Mouse (Mus musculus): Measurements from ENCODE around the gene 5730409E04Rik. TPM values are rescaled to one million over a fixed set of nuclear protein-coding genes. Genes with fewer than 3 reads are reported as not detected.

The 5730409E04Rik gene
- polyA plus RNA-seq, 1 experiment from 2014 or later: 1.2 TPM

DNA sequence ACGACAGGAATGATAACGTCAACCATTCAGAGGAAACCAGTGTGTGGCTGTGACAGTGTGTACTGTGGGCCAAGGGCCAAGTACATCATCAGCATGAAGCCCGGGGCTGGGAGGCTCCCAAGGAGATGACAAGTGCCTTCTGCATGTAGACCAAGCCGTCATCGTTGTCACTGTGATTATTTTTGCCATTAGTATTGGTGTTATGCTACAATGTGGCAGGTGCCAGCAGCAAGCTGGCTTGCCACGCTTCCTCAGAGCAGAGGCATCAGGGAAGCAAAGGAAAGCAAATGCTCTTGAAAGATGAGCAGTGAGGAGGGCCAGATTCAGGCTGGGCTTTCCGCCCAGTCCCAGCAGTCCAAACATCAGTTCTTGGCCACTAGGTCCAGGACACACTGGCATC, 51.6 kb downstream of the 5730409E04Rik start:
- no peak overlapping the region for H3K4me2 ChIP-seq (replicated peaks; ENCODE audit: low read depth)
- 73% methylated on average over 7 of the region's 7 CpGs for WGBS
- TF ChIP-seq CTCF (IDR thresholded peaks at IDR 0.05; ENCODE audit: low read depth): no peak

More for the DNA sequence above, 51.6 kb downstream of the 5730409E04Rik start:
- Histone ChIP-seq H3K27me3 (replicated peaks; ENCODE audit: control insufficient read depth, insufficient read depth, low read length) (no peaks in the 10 kb centered on the region), H3K4me3 (ENCODE audit: low read depth, low read length) (no peak overlapping the region), H3K36me3 (ENCODE audit: control insufficient read depth, insufficient read depth) (no peaks in the 10 kb centered on the region), H3K27ac (ENCODE audit: low read depth, low read length) (no peak overlapping the region), H3K4me1 (replicated peaks; ENCODE audit: control insufficient read depth, insufficient read depth, low read length) (no peaks in the 10 kb centered on the region), H3K9me3 (ENCODE audit: control insufficient read depth) (no peaks in the 10 kb centered on the region), H3K9ac (ENCODE audit: low read depth, low read length) (no peak overlapping the region)
- no peak for ATAC-seq

Small RNA genes within 50 kb of the gene (microRNA-seq; reads per million reads assigned to microRNA genes)
- not detected for gene Mir7119

Other genes with a start within 250 kb of the 5730409E04Rik start
- gene Ago3, start 180.3 kb upstream of the 5730409E04Rik start, polyA plus RNA-seq (2015; fragmentation: Nextera tagmentation; extraction: Ambion mirVana): 9.3 and 10.5 TPM in 2 replicates
- 2.7 and 3.2 TPM in 2 replicates for gene Ago1, start 141.2 kb upstream of the 5730409E04Rik start, polyA plus RNA-seq (2015; fragmentation: Nextera tagmentation; extraction: Ambion mirVana)
- gene Ago4, start 76.3 kb upstream of the 5730409E04Rik start, polyA plus RNA-seq (2015; fragmentation: Nextera tagmentation; extraction: Ambion mirVana): 0.90 and 1.1 TPM in 2 replicates
- 8.3 and 10.2 TPM in 2 replicates for gene Clspn, start 52.9 kb upstream of the 5730409E04Rik start, polyA plus RNA-seq (2015; fragmentation: Nextera tagmentation; extraction: Ambion mirVana)
- gene Psmb2, start 67.8 kb downstream of the 5730409E04Rik start, polyA plus RNA-seq (2015; fragmentation: Nextera tagmentation; extraction: Ambion mirVana): 358 and 381 TPM in 2 replicates
- not detected in 2 replicates for gene Tfap2e, start 126.4 kb downstream of the 5730409E04Rik start, polyA plus RNA-seq (2015; fragmentation: Nextera tagmentation; extraction: Ambion mirVana)
- gene Ncdn, start 143.6 kb downstream of the 5730409E04Rik start, polyA plus RNA-seq (2015; fragmentation: Nextera tagmentation; extraction: Ambion mirVana): 13.5 and 14.0 TPM in 2 replicates
- gene AU040320, start 143.7 kb downstream of the 5730409E04Rik start, polyA plus RNA-seq (2015; fragmentation: Nextera tagmentation; extraction: Ambion mirVana): 68.7 and 77.6 TPM in 2 replicates